Mouse (Mus musculus) myocyte (in vitro differentiated cells): ENCODE data around the gene Irf5.

Source experiments
- MAX ChIP-seq: IDR thresholded peaks from one replicate; pipeline ENCODE4 v1.6.1; 2011; ENCODE audit warnings: low read depth, mild to moderate bottlenecking, control low read depth
- MYOD1 ChIP-seq, 3 experiments: IDR thresholded peaks; one replicate each; pipeline ENCODE4 v1.6.1; 2011; ENCODE audit warnings: control low read depth in 2 of 3, low read depth in 2 of 3, mild to moderate bottlenecking in 2 of 3, moderate library complexity in 1 of 3; ENCODE audit not compliant: insufficient read length in 2 of 3, control insufficient read depth in 1 of 3
- USF1 ChIP-seq: IDR thresholded peaks from one replicate; pipeline ENCODE4 v1.6.1; 2011; ENCODE audit warnings: low read depth, mild to moderate bottlenecking, control low read depth, moderate library complexity

GRCm38 (mm10) chr6:29540956-29541355 is 14.5 kb downstream of the Irf5 start:
- TF ChIP-seq MAX (no peak), USF1 (no peak), MYOD1 (IDR thresholded peaks at IDR 0.05; ENCODE audit: control insufficient read depth in 1 of 3, insufficient read length in 2 of 3, low read depth in 2 of 3) (no peak)
